Mouse (Mus musculus) midbrain, postnatal 0 days (tissue): Measurements from ENCODE around the gene Cmtm3. TPM values are rescaled to one million over a fixed set of nuclear protein-coding genes. Genes with fewer than 3 reads are reported as not detected.

Experiments
- ATAC-seq: fragments of 200-750 bp; cut with Nextera tagmentation; 2 replicates; pipeline ENCODE4 v1.8.0; 2017; ENCODE audit warnings: moderate number of reproducible peaks, mild to moderate bottlenecking, moderate TSS enrichment, moderate library complexity; ENCODE audit not compliant: low FRiP score
- DNase-seq: peaks from one replicate; pipeline ENCODE4 v3.0.0-alpha.2; 2015; ENCODE audit warnings: low spot score
- H3K27ac ChIP-seq: fragments of 300-500 bp; sonication (generic); 2 replicates; pipeline ENCODE4 v1.5.1; 2014; ENCODE audit warnings: low read depth, mild to moderate bottlenecking, low read length, mixed read lengths
- H3K27me3 ChIP-seq: fragments of 300-500 bp; sonication (generic); 2 replicates; pipeline ENCODE4 v1.6.1; 2014; ENCODE audit warnings: low read length, control low read depth, mixed read lengths; ENCODE audit not compliant: insufficient read depth
- H3K36me3 ChIP-seq: fragments of 300-500 bp; sonication (generic); 2 replicates; pipeline ENCODE4 v1.6.1; 2014; ENCODE audit warnings: low read length, control low read depth, mixed read lengths; ENCODE audit not compliant: insufficient read depth
- H3K4me1 ChIP-seq: fragments of 300-500 bp; sonication (generic); 2 replicates; pipeline ENCODE4 v1.6.1; 2014; ENCODE audit warnings: mild to moderate bottlenecking, control low read depth, antibody characterized with exemption, low read length, mixed read lengths; ENCODE audit not compliant: insufficient read depth
- H3K4me2 ChIP-seq: fragments of 300-500 bp; sonication (generic); 2 replicates; pipeline ENCODE4 v1.6.1; 2014; ENCODE audit warnings: low read depth, mild to moderate bottlenecking, low read length, mixed read lengths; ENCODE audit not compliant: poor library complexity, severe bottlenecking
- H3K4me3 ChIP-seq: fragments of 300-500 bp; sonication (generic); 2 replicates; pipeline ENCODE4 v1.5.1; 2014; ENCODE audit warnings: low read depth, mild to moderate bottlenecking, low read length, moderate library complexity
- H3K9ac ChIP-seq: fragments of 300-500 bp; sonication (generic); replicated peaks from 2 replicates; pipeline ENCODE4 v1.6.1; 2014; ENCODE audit warnings: mild to moderate bottlenecking, low read length, moderate library complexity, mixed read lengths; ENCODE audit not compliant: poor library complexity, severe bottlenecking
- H3K9me3 ChIP-seq: fragments of 300-500 bp; sonication (generic); 2 replicates; pipeline ENCODE4 v1.6.1; 2016; ENCODE audit warnings: low read length, control low read depth
- CTCF ChIP-seq: IDR thresholded peaks from 2 replicates; pipeline ENCODE4 v1.5.1; 2016; ENCODE audit warnings: antibody characterized with exemption, mild to moderate bottlenecking
- WGBS: fragments of 180-500 bp; shearing (Covaris S2); extraction: QIAGEN DNeasy Blood & Tissue Kit; methylation state at CpG from one replicate; pipeline ENCODE4 v1.1.7; 2014; 5-methylcytosine and 5-hydroxymethylcytosine counted together
- polyA plus RNA-seq: library from polyadenylated mRNA; unstranded; fragments of >200 nt; fragmentation: Nextera tagmentation; extraction: Ambion mirVana; gene quantifications from 2 replicates; pipeline ENCODE4 v1.2.1, GENCODE M21; 2015
- total RNA-seq: library from RNA; depleted of rRNA; stranded (reverse); fragments of >200 nt; gene quantifications from 2 replicates; pipeline ENCODE4 v1.2.3, GENCODE M21; 2014

The Cmtm3 gene
- total and polyA plus RNA-seq, 2 experiments from 2014 or later: 26.0 to 32.1 TPM

GRCm38 (mm10) chr8:104350047-104350446, 10.8 kb downstream of the Cmtm3 start:
- ATAC-seq: no peak
- H3K4me2 ChIP-seq: no peak overlapping the region
- H3K4me1 ChIP-seq: no peaks in the 10 kb centered on the region
- no peak for TF ChIP-seq CTCF
- H3K36me3 ChIP-seq: peaks cover 7% of the 10 kb centered on the region; the same call in 1 of the 2 replicates
- 85% methylated on average over 13 of the region's 13 CpGs for WGBS
- no peak overlapping the region for H3K9ac ChIP-seq
- H3K27ac ChIP-seq: no peak overlapping the region
- DNase-seq: no peak
- H3K27me3 ChIP-seq: no peaks in the 10 kb centered on the region
- H3K9me3 ChIP-seq: no peaks in the 10 kb centered on the region
- no peak overlapping the region for H3K4me3 ChIP-seq

GRCm38 (mm10) chr8:104353186-104353585, 14.0 kb downstream of the Cmtm3 start:
- ATAC-seq: peak; percentile 74
- Histone ChIP-seq H3K4me3 (no peak overlapping the region), H3K4me2 (no peak overlapping the region), H3K36me3 (peaks cover 20% of the 10 kb centered on the region; the same call in 1 of the 2 replicates), H3K9ac (no peak overlapping the region), H3K9me3 (no peaks in the 10 kb centered on the region), H3K4me1 (no peaks in the 10 kb centered on the region), H3K27ac (0 out of 2 replicates have a peak overlapping the region, but pooled peaks have one; percentile 26), H3K27me3 (no peaks in the 10 kb centered on the region)
- WGBS: 49% methylated on average over 5 of the region's 5 CpGs
- peak; percentile 62 for TF ChIP-seq CTCF
- DNase-seq: no peak

- DNase-seq (no peak), ATAC-seq (no peak)
- Histone ChIP-seq H3K4me2 (no peak overlapping the region), H3K27ac (no peak overlapping the region), H3K4me3 (no peak overlapping the region), H3K9me3 (no peaks in the 10 kb centered on the region), H3K36me3 (peaks cover 20% of the 10 kb centered on the region; the same call in 1 of the 2 replicates), H3K27me3 (no peaks in the 10 kb centered on the region), H3K9ac (no peak overlapping the region), H3K4me1 (peaks cover under 1% of the 10 kb centered on the region; the same call in 1 of the 2 replicates)
- WGBS: 93% methylated on average over 10 of the region's 10 CpGs
- TF ChIP-seq CTCF: no peak
Measured at GRCm38 (mm10) chr8:104354504-104354903, 15.3 kb downstream of the Cmtm3 start.

- no peak overlapping the region for H3K4me3 ChIP-seq
- no peaks in the 10 kb centered on the region for H3K9me3 ChIP-seq
- no peak overlapping the region for H3K4me2 ChIP-seq
- peaks cover 16% of the 10 kb centered on the region; the same call in 1 of the 2 replicates for H3K36me3 ChIP-seq
- no peak overlapping the region for H3K27ac ChIP-seq
- ATAC-seq: no peak
- WGBS: 44% methylated on average over 3 of the region's 3 CpGs
- peaks cover 7% of the 10 kb centered on the region; the same call in 1 of the 2 replicates for H3K4me1 ChIP-seq
- H3K9ac ChIP-seq: no peak overlapping the region
- DNase-seq: no peak
- no peak for TF ChIP-seq CTCF
- H3K27me3 ChIP-seq: no peaks in the 10 kb centered on the region
Measured at GRCm38 (mm10) chr8:104358637-104359036, 19.4 kb downstream of the Cmtm3 start.

- H3K9me3 ChIP-seq: no peaks in the 10 kb centered on the region
- no peak overlapping the region for H3K4me2 ChIP-seq
- WGBS: 65% methylated on average over 15 of the region's 15 CpGs
- H3K27ac ChIP-seq: peak overlapping the region; percentile 12; the same call in 1 of the 2 replicates
- H3K9ac ChIP-seq: no peak overlapping the region
- no peak overlapping the region for H3K4me3 ChIP-seq
- no peak for ATAC-seq
- peaks cover 14% of the 10 kb centered on the region; the same call in 1 of the 2 replicates for H3K36me3 ChIP-seq
- TF ChIP-seq CTCF: no peak
- no peak for DNase-seq
- no peaks in the 10 kb centered on the region for H3K27me3 ChIP-seq
- peaks cover 7% of the 10 kb centered on the region; the same call in 1 of the 2 replicates for H3K4me1 ChIP-seq
Measured at GRCm38 (mm10) chr8:104359778-104360456, 20.7 kb downstream of the Cmtm3 start.

- H3K36me3 ChIP-seq: no peaks in the 10 kb centered on the region
- no peak for TF ChIP-seq CTCF
- no peak overlapping the region for H3K9ac ChIP-seq
- ATAC-seq (no peak), DNase-seq (no peak)
- no peak overlapping the region for H3K27ac ChIP-seq
- 92% methylated on average over 9 of the region's 9 CpGs for WGBS
- H3K27me3 ChIP-seq: no peaks in the 10 kb centered on the region
- no peaks in the 10 kb centered on the region for H3K9me3 ChIP-seq
- no peak overlapping the region for H3K4me3 ChIP-seq
- no peak overlapping the region for H3K4me2 ChIP-seq
- H3K4me1 ChIP-seq: no peaks in the 10 kb centered on the region
Measured at GRCm38 (mm10) chr8:104365695-104366094, 26.5 kb downstream of the Cmtm3 start.
